Mouse (Mus musculus) layer of hippocampus, adult 9-10 months (tissue): ENCODE data around the gene Efnb2.

Source experiments
- DNase-seq: peaks from one replicate; pipeline ENCODE4 v3.0.0; 2022; ENCODE audit warnings: low spot score

Gene Efnb2

DNA sequence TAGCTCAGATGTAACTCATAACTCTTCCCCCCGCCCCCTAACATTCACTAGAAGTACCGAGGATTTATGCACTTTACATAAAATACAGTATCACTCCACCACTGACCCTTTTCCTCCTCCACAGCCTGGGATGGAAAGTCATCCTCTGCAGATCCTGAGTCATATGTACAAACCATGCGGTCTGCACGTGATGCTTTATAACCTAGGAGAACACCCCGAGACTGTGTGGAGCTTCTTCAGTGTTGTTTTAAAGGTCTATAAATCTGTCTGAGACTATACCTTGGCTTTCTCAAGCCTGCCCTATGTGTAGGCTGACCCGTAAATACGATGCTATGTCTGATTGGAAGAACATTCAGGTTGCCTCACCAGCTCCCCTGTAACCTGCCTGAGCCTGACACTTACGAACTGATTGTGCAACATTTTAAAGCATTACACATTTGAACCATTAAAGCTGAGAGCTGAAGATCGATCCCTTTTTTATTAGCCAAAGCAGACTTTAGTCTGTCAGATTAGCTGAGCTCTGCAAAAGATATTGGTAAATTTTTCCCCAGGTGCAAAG is 92.7 kb downstream of the Efnb2 start:
- DNase-seq = no peak
